Mouse (Mus musculus): ENCODE data around the gene Tox4.

Gene Tox4

DNA sequence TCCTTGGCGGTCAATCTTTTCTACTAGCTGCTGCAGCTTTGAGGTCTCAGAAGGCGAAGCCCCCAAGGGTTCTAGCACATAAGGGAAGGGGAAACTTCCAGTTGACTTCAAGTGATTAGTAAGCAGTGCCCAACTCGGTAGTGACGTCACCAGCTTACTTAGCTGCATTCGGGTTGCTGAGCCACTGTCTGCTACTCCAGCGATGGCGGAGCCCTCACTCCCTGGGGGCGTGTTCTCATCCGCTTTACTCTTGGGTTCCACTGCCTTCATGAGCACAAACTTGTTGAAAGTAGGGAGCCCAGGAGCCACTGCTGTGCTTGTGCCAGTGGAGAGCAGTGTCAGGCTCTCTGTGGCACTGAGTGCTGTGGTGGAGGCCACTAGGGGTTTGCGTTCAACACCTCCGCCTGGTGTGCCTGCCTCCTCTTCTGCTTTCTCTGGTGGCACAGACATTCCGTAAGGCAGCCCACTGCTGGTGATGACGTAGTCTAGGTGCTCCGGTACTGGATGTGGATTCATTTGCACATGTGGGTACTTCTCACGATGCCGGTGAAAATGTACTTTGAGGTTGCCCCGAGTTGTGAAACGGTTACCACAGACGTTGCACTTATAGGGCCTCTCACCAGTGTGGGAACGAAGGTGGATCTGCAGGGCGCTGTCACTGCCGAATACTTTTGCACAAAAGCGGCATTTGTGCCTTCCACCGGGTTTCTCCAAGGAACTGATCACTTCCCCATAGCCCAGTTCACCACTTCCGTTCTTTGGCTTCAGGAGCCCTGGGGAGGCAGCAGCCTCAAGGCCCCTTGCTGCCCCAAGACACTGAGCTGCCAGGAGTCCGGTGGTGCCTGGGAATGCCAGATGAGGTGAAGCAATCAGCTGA is 35.2 kb downstream of the Tox4 start:
- DNase-seq, result no peak

DNA sequence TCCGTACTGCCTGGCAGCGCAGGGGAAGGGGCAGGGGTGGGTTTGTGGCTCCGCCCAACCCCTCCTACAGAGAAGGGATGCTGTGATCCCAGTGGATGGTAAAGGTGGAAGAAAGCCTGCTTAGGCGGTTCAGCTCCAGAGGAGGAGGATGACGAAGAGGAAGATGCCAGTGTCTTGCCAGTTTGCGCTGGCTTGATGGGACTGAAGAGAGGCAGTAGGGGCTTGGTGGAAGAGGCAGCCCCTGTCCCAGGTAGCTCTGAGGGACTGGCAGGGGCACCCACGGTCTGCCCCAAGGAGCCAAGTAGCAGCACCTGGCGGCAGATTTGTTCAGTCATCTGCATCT is 35.8 kb downstream of the Tox4 start:
- DNase-seq, result peak; percentile 23 to 38

DNA sequence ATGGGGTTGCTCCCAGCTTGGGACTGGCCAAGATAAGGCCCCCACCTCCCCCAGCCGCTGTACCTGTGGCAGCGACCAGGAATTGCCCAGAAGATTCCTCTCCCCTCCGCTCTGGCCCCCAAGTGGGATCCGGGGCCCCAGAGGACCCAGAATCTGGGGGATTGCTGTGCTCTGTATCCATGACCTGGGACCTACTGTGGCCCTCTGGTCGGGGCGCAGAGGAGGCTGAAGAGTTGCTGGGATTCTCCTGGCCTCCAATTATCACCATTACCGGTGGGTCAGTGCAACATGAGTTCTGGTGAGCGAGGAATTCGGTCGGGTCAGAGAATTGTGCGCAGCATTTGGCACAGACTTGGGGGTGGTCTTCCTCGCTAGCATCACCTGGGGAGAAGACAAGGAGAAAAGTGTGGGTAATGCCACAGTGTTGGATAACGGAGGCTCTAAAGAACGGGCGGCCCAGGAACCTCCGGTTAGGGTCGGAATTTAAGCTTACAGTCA is 36.4 kb downstream of the Tox4 start:
- DNase-seq, result peak in 1 of 2 experiments; percentile 25

DNA sequence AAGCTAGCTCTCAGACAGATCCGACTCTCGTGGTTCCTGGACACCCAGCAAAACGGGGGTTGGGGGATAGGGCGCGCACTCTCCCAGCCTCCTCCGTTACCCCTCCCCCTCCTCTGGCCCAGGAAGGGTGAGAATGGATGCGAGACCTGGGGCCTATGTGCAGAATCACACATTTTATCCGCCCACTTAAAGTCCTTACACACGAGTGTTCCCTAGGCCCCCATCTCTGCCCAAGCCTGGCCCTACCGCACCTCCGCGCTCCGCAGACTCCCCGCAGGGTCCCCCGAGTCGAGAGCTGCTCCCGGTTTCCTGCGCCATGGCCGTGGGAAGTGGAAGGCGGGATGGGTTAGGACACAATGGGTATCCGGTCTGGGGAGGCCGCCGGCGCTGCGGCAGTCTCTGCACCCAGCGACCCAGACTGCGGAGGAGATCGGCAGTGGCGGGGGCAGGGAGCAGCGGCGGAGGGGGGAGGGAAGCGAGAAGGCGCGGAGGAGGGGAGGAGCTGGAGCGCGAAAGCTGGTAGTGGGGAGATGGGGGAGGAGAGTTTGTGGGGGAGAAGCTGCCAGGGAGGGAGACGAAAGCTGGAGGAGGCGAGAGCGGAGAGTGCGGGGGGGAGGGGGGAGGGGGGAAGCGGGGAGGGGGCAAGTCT is 37.0 kb downstream of the Tox4 start:
- peak; percentile 81 to 83 for DNase-seq

DNA sequence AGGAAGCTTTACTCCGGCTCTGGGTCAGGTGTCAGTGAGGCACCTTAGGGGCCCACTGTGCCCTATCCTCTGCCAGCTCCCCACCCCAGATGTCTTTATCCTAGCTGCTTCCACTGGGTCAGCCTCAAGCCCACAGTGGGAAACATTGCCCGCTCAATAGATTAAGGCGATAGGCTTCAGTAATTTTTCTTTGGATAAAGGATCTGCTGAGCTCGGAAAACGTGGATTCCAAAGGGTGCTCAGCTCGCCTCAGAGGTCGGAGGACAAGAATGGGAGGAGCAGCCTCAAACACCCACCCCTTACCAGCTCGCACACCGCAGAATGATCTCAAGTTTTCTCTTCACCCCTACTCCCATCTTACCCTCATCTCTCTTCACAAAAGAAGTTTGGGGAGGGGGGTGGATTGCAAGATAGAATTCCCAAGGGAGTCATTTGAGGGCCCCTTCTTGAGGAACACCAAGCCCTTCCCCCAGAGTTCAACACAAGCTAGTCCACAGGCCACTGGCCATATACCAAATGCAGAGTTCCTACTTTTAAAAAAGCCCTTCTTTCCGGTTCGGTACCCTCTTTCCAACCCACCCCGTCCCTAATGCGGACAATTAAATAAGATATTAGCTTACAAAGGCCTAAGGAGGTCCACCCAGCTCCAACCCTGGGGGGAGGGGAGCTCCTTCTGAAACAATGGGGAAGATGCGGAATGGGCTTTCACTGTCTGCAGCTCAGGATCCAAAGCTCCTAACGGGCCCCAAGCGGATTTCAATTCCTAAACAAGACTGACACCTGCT is 37.7 kb downstream of the Tox4 start:
- DNase-seq, result peak; percentile 43 to 59

GRCm38 (mm10) chr14:52319361-52319760 is 40.4 kb downstream of the Tox4 start:
- no peak for DNase-seq

DNA sequence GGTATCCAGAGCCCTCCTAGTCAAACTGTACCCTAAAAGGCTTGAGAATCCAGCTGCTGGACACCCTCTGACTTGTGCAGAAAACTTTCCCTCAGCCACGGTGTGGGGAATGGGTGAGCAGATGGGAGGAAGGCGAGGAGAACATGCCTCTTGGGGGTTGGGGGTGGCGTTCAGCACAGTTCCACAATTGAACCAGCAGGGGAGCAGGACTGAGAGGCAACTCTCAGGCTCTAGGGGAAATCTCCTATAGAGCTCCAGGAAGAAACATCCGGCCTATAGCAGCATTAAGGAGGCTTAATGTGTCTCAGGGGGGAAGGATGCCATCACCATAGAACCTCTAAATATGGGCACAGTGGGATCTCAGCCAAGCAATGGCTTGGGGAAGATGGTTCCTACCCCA is 46.9 kb downstream of the Tox4 start:
- DNase-seq, result no peak

DNA sequence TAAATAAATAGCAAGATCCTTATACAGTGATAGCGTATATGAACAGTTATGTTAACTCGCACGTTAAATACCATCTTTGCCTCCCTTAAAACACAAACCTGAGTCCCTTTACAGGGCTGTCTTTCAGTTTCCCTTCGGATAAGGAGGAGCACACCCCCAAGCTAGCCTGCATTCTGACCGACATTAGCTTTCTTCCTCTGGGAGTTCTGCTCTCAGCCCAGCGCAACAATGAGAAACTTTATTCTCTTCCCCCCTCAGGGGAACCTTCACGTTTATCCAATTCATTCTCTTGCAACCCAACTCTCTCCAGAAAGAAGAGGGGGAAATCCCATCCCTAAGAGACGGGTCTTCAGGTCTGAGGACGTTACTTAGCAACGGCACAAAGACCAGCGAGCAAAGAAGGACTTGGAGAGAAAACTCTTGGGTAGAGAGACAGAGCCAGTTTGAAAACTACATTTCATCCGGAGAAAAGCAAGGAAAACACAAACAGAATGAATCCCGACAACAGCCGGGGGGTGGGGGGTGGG is 48.5 kb downstream of the Tox4 start:
- DNase-seq, result no peak

GRCm38 (mm10) chr14:52327910-52328812 is 49.2 kb downstream of the Tox4 start, which contains the start of gene Sall2:
Gene Sall2 (minus strand): TSS chr14:52328762.
- no peak for DNase-seq

DNA sequence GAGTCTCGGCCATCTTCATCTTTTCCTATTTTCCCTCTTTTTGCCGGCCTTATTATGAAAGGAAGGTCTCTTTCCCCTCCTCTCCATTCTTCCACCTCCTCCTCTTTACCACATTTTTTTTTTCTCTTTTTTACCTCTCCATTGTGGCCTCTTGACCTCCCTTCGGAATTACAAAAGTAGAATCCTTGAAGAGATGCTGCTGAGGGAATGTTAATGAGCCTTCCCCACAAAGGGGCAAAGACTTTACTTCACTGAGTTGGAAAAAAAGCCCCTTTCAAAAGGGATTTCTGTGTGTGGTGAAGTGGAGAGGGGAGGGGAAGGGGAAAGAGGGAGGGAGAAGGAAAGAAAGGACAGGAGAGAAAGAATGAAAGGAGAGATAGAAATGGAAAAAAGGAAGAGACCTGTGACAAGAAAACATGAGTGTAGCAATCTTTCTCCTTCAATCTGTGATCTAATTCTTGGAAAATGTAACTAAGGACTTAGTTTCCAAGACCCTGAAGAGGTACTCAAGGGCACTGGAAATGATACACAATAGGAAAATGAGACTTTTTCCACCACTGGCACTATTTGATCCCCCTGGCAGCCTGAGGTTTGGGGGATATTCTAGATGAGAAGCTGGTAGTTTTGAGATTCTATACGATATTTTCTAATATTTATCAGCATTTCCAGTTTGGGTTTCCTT is 52.3 kb downstream of the Tox4 start:
- DNase-seq, result no peak

DNA sequence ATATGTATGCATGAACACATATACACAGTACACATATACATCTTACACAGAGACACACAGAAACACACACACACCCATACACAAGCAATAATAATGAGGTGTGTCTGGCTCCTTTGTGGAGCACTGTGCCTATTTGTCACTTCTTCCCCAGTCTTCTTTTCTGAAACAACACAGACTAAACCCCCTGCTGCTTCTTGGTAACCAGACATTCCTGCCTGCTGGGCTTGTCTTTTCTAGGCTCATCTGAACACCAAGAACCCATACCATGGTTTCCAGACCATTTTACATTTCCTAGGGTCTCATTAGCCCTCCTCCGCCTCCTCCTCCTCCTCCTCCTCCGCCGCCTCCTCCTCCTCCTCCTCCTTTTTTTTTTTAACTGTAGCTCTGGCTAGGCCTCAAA is 53.2 kb downstream of the Tox4 start:
- no peak for DNase-seq

- DNase-seq, result peak; percentile 77
These were observed 60.0 kb downstream of the Tox4 start for GRCm38 (mm10) chr14:52338751-52339511.

DNA sequence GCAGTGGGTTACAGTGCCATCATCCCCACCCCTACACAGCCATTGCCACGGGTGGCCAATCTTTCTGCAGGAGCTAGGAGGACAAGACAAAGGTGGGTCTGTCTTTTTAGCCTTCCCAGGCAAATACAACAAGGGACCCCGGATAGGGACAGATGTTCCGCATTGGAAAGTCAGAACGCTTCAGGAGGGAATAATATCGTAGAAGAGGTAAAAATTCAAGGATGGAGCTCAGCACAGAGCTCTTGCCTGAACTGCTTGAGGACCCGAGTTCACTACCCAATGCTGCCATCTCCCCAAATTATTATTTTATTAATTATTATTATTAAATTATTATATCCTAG is 60.5 kb downstream of the Tox4 start:
- no peak for DNase-seq
